Mouse (Mus musculus): Measurements from ENCODE around the gene Rimbp3. TPM values are rescaled to one million over a fixed set of nuclear protein-coding genes. Genes with fewer than 3 reads are reported as not detected.
"Not testable (repeated sequence)": the region's sequence is repeated elsewhere in the genome, so short reads cannot be mapped to it uniquely, and the experiment has no call there.

Rimbp3 gene
- 0.14 and 0.21 TPM in 2 replicates for polyA plus RNA-seq (2015; fragmentation: Nextera tagmentation; extraction: Ambion mirVana)

DNA sequence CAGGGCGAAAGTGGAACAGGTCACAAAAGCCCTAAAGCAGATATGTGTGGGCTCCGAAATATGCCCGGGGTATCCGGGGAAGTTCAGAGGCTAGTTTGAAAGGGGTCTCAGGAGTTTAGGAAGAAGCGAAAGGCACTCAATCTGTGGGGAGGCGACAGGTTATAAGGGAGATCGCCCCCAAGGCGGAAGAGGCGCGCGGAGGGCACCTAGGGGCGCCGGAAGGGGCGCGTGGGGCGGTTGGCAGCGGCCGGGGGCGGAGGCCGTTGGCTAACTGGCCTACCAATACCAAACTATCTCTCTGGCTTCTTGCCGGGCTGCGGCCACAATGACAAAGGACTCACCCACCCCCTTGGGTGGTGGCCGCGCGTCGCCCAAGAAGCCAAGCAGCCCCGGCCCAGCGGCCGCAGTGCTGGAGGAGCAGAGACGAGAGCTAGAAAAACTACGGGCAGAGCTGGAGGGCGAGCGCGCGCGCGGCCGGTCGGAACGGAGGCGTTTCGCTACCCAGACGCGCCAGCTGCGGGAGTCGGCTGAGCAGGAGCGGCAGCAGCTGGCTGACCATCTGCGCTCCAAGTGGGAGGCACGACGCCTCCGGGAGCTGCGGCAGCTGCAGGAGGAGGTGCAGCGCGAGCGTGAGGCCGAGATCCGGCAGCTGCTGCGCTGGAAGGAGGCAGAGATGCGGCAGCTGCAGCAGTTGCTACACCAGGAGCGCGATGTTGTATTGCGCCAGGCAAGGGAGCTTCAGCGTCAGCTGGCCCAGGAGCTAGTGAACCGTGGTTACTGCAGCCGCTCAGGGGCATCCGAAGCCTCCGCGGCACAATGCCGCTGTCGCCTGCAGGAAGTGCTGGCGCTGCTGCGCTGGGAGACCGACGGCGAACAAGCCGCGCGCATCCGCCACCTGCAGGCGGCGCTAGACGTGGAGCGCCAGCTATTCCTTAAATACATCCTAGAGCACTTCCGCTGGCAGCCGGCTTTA, at the start of gene Rimbp3:
Gene Rimbp3 (plus strand): TSS at position 215 of the 973 bp plus-strand sequence.
- peak; percentile 94 for TF ChIP-seq CTCF (IDR thresholded peaks at IDR 0.05; ENCODE audit: low read depth)
- peak within 1 kb of the TSS; percentile 99 for H3K4me2 ChIP-seq (replicated peaks; ENCODE audit: low read depth)
- H3K27me3 ChIP-seq (replicated peaks; ENCODE audit: control insufficient read depth, insufficient read depth, low read length), result 0 out of 2 replicates have a peak, but pooled peaks cover 3% of the 10 kb centered on the region
- peaks cover 8% of the 10 kb centered on the region; the same call in 1 of the 2 replicates for H3K4me1 ChIP-seq (replicated peaks; ENCODE audit: control insufficient read depth, insufficient read depth, low read length)
- H3K9me3 ChIP-seq (ENCODE audit: control insufficient read depth), result no peaks in the 10 kb centered on the region
- 1% methylated on average over 85 of the region's 85 CpGs for WGBS
- peak within 1 kb of the TSS; percentile 60 for H3K4me3 ChIP-seq (ENCODE audit: low read depth, low read length)
- no peaks in the 10 kb centered on the region for H3K36me3 ChIP-seq (ENCODE audit: control insufficient read depth, insufficient read depth)
- peak within 1 kb of the TSS; percentile 34; the same call in 1 of the 2 replicates for H3K9ac ChIP-seq (ENCODE audit: low read depth, low read length)
- no peak within 1 kb of the TSS; the same call in 1 of the 2 replicates for H3K27ac ChIP-seq (ENCODE audit: low read depth, low read length)
- ATAC-seq, result peak; percentile 67

GRCm38 (mm10) chr16:17165478-17165877, 42.9 kb upstream of the Rimbp3 start:
- not testable (repeated sequence) for H3K4me3 ChIP-seq (ENCODE audit: low read depth, low read length); H3K9me3 ChIP-seq (ENCODE audit: control insufficient read depth); H3K9ac ChIP-seq (ENCODE audit: low read depth, low read length); H3K4me2 ChIP-seq (replicated peaks; ENCODE audit: low read depth); H3K4me1 ChIP-seq (replicated peaks; ENCODE audit: control insufficient read depth, insufficient read depth, low read length); H3K27me3 ChIP-seq (replicated peaks; ENCODE audit: control insufficient read depth, insufficient read depth, low read length)
- Histone ChIP-seq H3K27ac (ENCODE audit: low read depth, low read length) (peak overlapping the region; percentile 75), H3K36me3 (ENCODE audit: control insufficient read depth, insufficient read depth) (0 out of 2 replicates have a peak, but pooled peaks cover 12% of the 10 kb centered on the region)
- WGBS, result 39% methylated on average over 1 of the region's 1 CpGs
- peak; percentile 88 for ATAC-seq

GRCm38 (mm10) chr16:17167179-17167578, 41.2 kb upstream of the Rimbp3 start:
- 0 out of 2 replicates have a peak, but pooled peaks cover 7% of the 10 kb centered on the region for H3K36me3 ChIP-seq (ENCODE audit: control insufficient read depth, insufficient read depth)
- peak; percentile 77 for ATAC-seq
- H3K4me3 ChIP-seq (ENCODE audit: low read depth, low read length), result no peak overlapping the region
- no peaks in the 10 kb centered on the region for H3K9me3 ChIP-seq (ENCODE audit: control insufficient read depth)
- H3K4me1 ChIP-seq (replicated peaks; ENCODE audit: control insufficient read depth, insufficient read depth, low read length), result 0 out of 2 replicates have a peak, but pooled peaks cover 7% of the 10 kb centered on the region
- H3K27ac ChIP-seq (ENCODE audit: low read depth, low read length), result peak overlapping the region; percentile 75
- no peak overlapping the region for H3K9ac ChIP-seq (ENCODE audit: low read depth, low read length)
- H3K4me2 ChIP-seq (replicated peaks; ENCODE audit: low read depth), result peak overlapping the region; percentile 17; the same call in 1 of the 2 replicates
- no peak for TF ChIP-seq CTCF (IDR thresholded peaks at IDR 0.05; ENCODE audit: low read depth)
- H3K27me3 ChIP-seq (replicated peaks; ENCODE audit: control insufficient read depth, insufficient read depth, low read length), result no peaks in the 10 kb centered on the region

DNA sequence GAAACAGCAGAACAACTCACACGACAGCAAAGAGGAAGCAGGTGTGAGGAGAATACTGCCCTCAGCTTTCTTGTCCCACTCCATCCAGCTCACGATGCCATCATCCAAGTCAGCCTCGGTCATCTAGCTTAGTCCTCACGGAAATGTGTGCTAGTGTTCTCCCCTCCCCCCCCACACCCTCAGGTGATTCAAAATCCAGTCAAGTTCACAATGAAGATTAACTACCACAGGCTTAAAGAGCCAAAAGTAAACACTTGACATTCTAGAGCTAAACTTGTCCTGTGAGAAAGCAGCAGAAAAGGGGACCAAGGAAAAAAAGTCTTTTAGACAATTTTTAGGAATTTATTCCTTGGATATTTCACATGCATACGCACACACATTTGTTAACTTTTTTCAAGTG, 40.4 kb upstream of the Rimbp3 start:
- Histone ChIP-seq H3K9me3 (ENCODE audit: control insufficient read depth) (no peaks in the 10 kb centered on the region), H3K4me1 (replicated peaks; ENCODE audit: control insufficient read depth, insufficient read depth, low read length) (0 out of 2 replicates have a peak, but pooled peaks cover 7% of the 10 kb centered on the region), H3K36me3 (ENCODE audit: control insufficient read depth, insufficient read depth) (0 out of 2 replicates have a peak, but pooled peaks cover 7% of the 10 kb centered on the region), H3K4me3 (ENCODE audit: low read depth, low read length) (no peak overlapping the region), H3K4me2 (replicated peaks; ENCODE audit: low read depth) (no peak overlapping the region), H3K27ac (ENCODE audit: low read depth, low read length) (peak overlapping the region; percentile 75), H3K27me3 (replicated peaks; ENCODE audit: control insufficient read depth, insufficient read depth, low read length) (no peaks in the 10 kb centered on the region), H3K9ac (ENCODE audit: low read depth, low read length) (no peak overlapping the region)
- ATAC-seq, result no peak
- TF ChIP-seq CTCF (IDR thresholded peaks at IDR 0.05; ENCODE audit: low read depth), result no peak
- 67% methylated on average over 5 of the region's 5 CpGs for WGBS

DNA sequence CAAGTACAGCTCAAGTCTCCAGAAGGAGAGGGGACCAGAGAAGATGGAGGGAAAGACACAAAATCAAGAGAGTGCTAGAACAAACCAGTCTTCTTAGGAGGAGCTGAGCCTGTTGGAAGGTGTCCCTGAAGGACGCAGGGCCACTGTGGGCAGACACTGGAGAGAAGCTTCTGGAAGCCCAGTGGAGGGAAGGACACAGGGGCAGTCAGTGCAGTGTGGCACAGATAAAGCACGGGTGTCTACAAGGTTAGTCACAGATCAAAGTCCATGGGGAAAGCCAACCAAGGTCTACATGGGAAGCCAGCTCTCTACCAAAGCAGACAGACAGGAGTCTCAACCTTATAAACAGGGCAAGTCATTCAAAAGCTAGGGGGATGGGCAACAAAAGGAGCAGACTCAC, 32.6 kb upstream of the Rimbp3 start:
- WGBS, result 53% methylated on average over 2 of the region's 2 CpGs
- H3K4me2 ChIP-seq (replicated peaks; ENCODE audit: low read depth), result 0 out of 2 replicates have a peak overlapping the region, but pooled peaks have one; percentile 13
- H3K4me3 ChIP-seq (ENCODE audit: low read depth, low read length), result no peak overlapping the region
- peaks cover 15% of the 10 kb centered on the region; the same call in 1 of the 2 replicates for H3K36me3 ChIP-seq (ENCODE audit: control insufficient read depth, insufficient read depth)
- peak overlapping the region; percentile 62; the same call in 1 of the 2 replicates for H3K27ac ChIP-seq (ENCODE audit: low read depth, low read length)
- peak; percentile 85 for ATAC-seq
- H3K4me1 ChIP-seq (replicated peaks; ENCODE audit: control insufficient read depth, insufficient read depth, low read length), result 0 out of 2 replicates have a peak, but pooled peaks cover 4% of the 10 kb centered on the region
- H3K27me3 ChIP-seq (replicated peaks; ENCODE audit: control insufficient read depth, insufficient read depth, low read length), result no peaks in the 10 kb centered on the region
- no peaks in the 10 kb centered on the region for H3K9me3 ChIP-seq (ENCODE audit: control insufficient read depth)
- no peak overlapping the region for H3K9ac ChIP-seq (ENCODE audit: low read depth, low read length)
- TF ChIP-seq CTCF (IDR thresholded peaks at IDR 0.05; ENCODE audit: low read depth), result no peak

- no peak for TF ChIP-seq CTCF (IDR thresholded peaks at IDR 0.05; ENCODE audit: low read depth)
- peaks cover 15% of the 10 kb centered on the region; the same call in 1 of the 2 replicates for H3K36me3 ChIP-seq (ENCODE audit: control insufficient read depth, insufficient read depth)
- 93% methylated on average over 1 of the region's 1 CpGs for WGBS
These were observed 30.7 kb upstream of the Rimbp3 start for GRCm38 (mm10) chr16:17177623-17178170.

More at GRCm38 (mm10) chr16:17177623-17178170, 30.7 kb upstream of the Rimbp3 start:
- H3K9me3 ChIP-seq (ENCODE audit: control insufficient read depth), result no peaks in the 10 kb centered on the region
- no peak for ATAC-seq
- no peak overlapping the region for H3K4me2 ChIP-seq (replicated peaks; ENCODE audit: low read depth)
- H3K9ac ChIP-seq (ENCODE audit: low read depth, low read length), result no peak overlapping the region
- H3K27ac ChIP-seq (ENCODE audit: low read depth, low read length), result no peak overlapping the region
- H3K4me1 ChIP-seq (replicated peaks; ENCODE audit: control insufficient read depth, insufficient read depth, low read length), result 0 out of 2 replicates have a peak, but pooled peaks cover 4% of the 10 kb centered on the region
- no peaks in the 10 kb centered on the region for H3K27me3 ChIP-seq (replicated peaks; ENCODE audit: control insufficient read depth, insufficient read depth, low read length)
- H3K4me3 ChIP-seq (ENCODE audit: low read depth, low read length), result no peak overlapping the region

Data from intestine, postnatal 0 days (tissue).